Mouse (Mus musculus): Measurements from ENCODE around the gene Fbl.

GRCm38 (mm10) chr7:28199054-28199453, 29.5 kb downstream of the Fbl start:
- no peak for TF ChIP-seq MYOG (IDR thresholded peaks at IDR 0.05; ENCODE audit: control insufficient read depth in 1 of 3, insufficient read depth in 1 of 3, insufficient read length in 2 of 3, low read depth in 2 of 3)
- no peak for TF ChIP-seq USF1 (IDR thresholded peaks at IDR 0.05; ENCODE audit: low read depth)
- TF ChIP-seq POLR2A (IDR thresholded peaks at IDR 0.05; ENCODE audit: insufficient read length, low read depth): no peak
- TF ChIP-seq TCF12 (IDR thresholded peaks at IDR 0.05; ENCODE audit: insufficient read depth, poor library complexity, severe bottlenecking): no peak
- no peak for TF ChIP-seq POLR2AphosphoS2 (IDR thresholded peaks at IDR 0.05; ENCODE audit: insufficient read length, low read depth)
- no peak for TF ChIP-seq MAX (IDR thresholded peaks at IDR 0.05; ENCODE audit: low read depth)

All from myocyte (in vitro differentiated cells).